Mouse (Mus musculus) liver, adult 2 months (tissue): Measurements from ENCODE around the gene S1pr3.

Source experiments
- CTCF ChIP-seq: fragments of 200-500 bp; IDR thresholded peaks from 2 replicates; pipeline ENCODE4 v1.5.1; 2011; ENCODE audit warnings: low read depth, low read length, control low read depth
- POLR2A ChIP-seq: fragments of 200-500 bp; IDR thresholded peaks from 2 replicates; pipeline ENCODE4 v1.6.1; 2011; ENCODE audit warnings: low read length, control low read depth; ENCODE audit not compliant: insufficient read depth; ENCODE audit errors: extremely low read depth

DNA sequence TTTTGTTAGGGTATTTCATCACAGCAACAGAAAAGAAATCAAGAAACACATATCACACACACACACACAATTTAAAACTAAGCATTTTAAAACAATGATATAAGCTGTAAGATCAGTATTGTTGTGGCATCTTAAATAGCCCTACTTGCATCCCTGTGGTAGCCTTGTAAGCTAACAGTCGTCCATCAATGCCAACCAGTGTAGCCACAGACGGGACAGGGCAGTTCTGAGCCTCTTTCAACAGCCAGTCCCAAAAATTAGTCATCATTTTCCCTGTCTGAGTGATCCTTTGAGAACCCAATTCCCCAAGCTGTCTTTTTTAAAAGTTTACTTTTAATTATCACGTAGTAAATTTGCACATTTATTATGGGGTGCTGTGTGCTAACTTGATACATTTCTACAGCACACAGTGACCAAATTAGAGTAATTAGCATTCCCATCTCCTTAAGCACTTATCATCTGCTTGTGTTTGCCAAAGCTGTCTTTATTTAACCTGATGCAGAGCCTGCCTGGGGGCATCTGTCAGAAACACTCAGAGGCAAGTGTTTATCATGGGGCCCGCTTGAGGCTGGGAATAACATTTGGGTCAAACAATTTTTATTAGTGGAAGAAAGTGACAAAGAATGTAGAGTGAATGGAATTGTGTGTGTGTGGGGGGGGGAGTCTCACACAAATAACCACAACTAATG, 47.9 kb downstream of the S1pr3 start:
- TF ChIP-seq CTCF: no peak
- no peak for TF ChIP-seq POLR2A
